Mouse (Mus musculus): ENCODE measurements around the gene Galns. TPM values are rescaled to one million over a fixed set of nuclear protein-coding genes. Genes with fewer than 3 reads are reported as not detected.

Gene Galns
- polyA plus RNA-seq, 1 experiment from 2014 or later, result 4.6 TPM

DNA sequence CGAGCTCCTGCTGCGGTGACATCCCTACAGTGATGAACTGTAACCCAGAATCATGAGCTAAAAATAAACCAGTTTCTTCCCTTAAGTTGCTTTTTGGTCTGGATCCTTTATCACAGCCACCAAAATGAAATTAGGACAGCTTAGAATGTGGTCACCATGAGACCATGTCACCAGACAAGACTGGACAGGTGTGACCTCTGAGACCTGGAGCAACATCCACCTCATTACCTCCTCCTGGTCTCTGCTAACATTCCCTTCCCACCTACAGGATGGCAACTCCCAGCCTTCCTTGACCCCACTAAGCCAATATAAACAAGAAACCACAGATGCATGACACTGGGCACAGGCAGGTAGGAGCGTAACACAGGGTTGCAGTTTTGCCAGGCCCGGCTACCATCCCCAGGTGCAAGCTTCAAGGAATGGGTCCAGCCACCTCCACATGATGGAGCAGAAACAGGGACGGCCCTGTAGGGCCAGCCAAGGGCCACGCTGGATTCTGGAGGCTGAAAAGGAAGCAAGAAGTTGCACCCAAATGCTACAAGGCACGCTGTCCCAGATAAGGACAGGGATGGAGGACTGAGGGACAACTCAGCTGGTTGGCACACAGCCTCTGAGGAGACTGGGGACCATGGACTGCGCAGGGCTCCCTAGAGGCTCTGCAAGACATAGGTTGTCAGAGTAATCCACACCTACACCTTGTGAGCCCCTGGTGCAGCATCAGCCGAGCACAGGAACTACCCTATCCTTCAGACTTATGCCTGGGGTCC lies 72.8 kb downstream of the Galns start:
- no peaks in the 10 kb centered on the region for H3K9me3 ChIP-seq (ENCODE audit: control insufficient read depth, low read length)
- 87% methylated on average over 9 of the region's 9 CpGs for WGBS
- no peak for ATAC-seq
- H3K4me1 ChIP-seq (replicated peaks; ENCODE audit: control insufficient read depth, insufficient read depth, low read length), result no peaks in the 10 kb centered on the region
- no peaks in the 10 kb centered on the region for H3K27me3 ChIP-seq (replicated peaks; ENCODE audit: control insufficient read depth, insufficient read depth, low read length)
- no peak overlapping the region for H3K9ac ChIP-seq (replicated peaks; ENCODE audit: low read depth, low read length)
- no peak overlapping the region for H3K4me3 ChIP-seq (replicated peaks; ENCODE audit: low read length)
- no peak overlapping the region for H3K27ac ChIP-seq (ENCODE audit: low read length)
- no peak overlapping the region for H3K4me2 ChIP-seq (ENCODE audit: low read length)
- H3K36me3 ChIP-seq (ENCODE audit: control insufficient read depth, insufficient read depth), result no peaks in the 10 kb centered on the region

DNA sequence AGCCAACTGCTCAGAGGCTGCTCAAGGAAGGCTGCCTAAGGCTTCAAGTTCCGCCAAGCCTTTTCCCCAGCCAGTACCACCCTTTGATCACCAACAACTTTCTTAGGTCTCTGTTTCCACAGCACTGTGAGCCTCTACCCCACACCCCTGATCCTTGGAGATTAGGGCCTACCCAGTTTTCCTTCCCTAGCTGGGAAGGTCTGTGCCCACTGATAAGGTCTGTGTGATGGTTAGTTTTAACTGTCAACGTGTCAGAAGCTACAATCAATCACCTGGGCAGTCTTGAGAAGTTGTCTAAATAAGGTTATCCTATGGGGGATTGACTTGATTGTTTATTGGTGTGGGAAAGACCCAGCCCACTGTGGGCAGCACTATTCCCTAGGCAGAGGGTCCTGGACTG lies 73.5 kb downstream of the Galns start:
- no peaks in the 10 kb centered on the region for H3K9me3 ChIP-seq (ENCODE audit: control insufficient read depth, low read length)
- WGBS, result 92% methylated on average over 2 of the region's 2 CpGs
- no peak overlapping the region for H3K27ac ChIP-seq (ENCODE audit: low read length)

DNA sequence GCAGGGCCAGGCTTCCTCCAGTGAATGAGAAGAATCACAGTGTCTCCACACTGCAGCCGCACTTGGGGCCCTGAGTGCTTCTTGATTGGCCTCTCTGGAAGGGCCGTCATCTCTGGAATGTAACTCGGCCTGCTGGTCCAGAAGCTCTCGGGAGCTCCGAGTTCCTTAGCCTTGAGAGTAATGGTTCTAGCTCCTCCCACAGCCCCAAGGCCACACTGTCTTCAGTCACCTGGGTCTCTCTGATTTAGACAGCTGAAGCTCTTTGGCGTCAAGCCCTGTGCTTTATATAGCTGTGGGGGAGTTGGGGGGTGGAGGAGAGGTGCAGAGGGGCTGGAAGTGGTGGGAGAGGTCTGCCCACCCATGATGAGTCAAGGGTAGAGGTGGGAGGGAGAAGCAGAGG lies 74.2 kb downstream of the Galns start:
- 73% methylated on average over 6 of the region's 6 CpGs for WGBS
- H3K27me3 ChIP-seq (replicated peaks; ENCODE audit: control insufficient read depth, insufficient read depth, low read length), result no peaks in the 10 kb centered on the region
- H3K36me3 ChIP-seq (ENCODE audit: control insufficient read depth, insufficient read depth), result no peaks in the 10 kb centered on the region
- no peak overlapping the region for H3K4me3 ChIP-seq (replicated peaks; ENCODE audit: low read length)
- no peak overlapping the region for H3K4me2 ChIP-seq (ENCODE audit: low read length)
- H3K9ac ChIP-seq (replicated peaks; ENCODE audit: low read depth, low read length), result no peak overlapping the region
- no peaks in the 10 kb centered on the region for H3K4me1 ChIP-seq (replicated peaks; ENCODE audit: control insufficient read depth, insufficient read depth, low read length)
- no peak overlapping the region for H3K27ac ChIP-seq (ENCODE audit: low read length)
- H3K9me3 ChIP-seq (ENCODE audit: control insufficient read depth, low read length), result no peaks in the 10 kb centered on the region
- no peak for ATAC-seq

More for the DNA sequence above, 73.5 kb downstream of the Galns start:
- Histone ChIP-seq H3K27me3 (replicated peaks; ENCODE audit: control insufficient read depth, insufficient read depth, low read length) (no peaks in the 10 kb centered on the region), H3K4me2 (ENCODE audit: low read length) (no peak overlapping the region), H3K36me3 (ENCODE audit: control insufficient read depth, insufficient read depth) (no peaks in the 10 kb centered on the region), H3K4me3 (replicated peaks; ENCODE audit: low read length) (no peak overlapping the region), H3K4me1 (replicated peaks; ENCODE audit: control insufficient read depth, insufficient read depth, low read length) (no peaks in the 10 kb centered on the region), H3K9ac (replicated peaks; ENCODE audit: low read depth, low read length) (no peak overlapping the region)
- ATAC-seq, result no peak

DNA sequence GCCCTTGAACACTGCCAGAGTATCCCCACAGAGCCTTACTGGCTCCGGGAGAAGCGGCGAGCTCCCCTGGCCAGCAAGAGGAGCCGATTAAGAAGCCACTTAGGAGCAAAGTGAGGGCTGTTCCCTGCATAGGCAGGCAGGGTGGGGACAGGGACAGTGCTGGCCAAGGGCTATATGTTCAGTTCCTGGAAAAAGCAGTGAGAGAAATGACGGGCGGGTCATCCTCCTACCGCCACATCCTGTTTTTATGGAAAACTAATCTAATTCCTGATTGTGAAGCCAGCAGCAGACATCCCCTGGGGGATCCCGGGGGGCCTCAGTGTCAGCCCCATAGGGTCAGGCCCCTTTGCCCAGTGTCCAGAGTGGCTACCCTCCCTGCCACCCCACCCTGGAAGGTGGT lies 80.0 kb downstream of the Galns start:
- H3K27ac ChIP-seq (ENCODE audit: low read length), result no peak overlapping the region
- no peak for ATAC-seq
- H3K4me2 ChIP-seq (ENCODE audit: low read length), result no peak overlapping the region
- H3K9me3 ChIP-seq (ENCODE audit: control insufficient read depth, low read length), result no peaks in the 10 kb centered on the region
- H3K4me1 ChIP-seq (replicated peaks; ENCODE audit: control insufficient read depth, insufficient read depth, low read length), result no peaks in the 10 kb centered on the region
- H3K4me3 ChIP-seq (replicated peaks; ENCODE audit: low read length), result no peak overlapping the region
- H3K36me3 ChIP-seq (ENCODE audit: control insufficient read depth, insufficient read depth), result no peaks in the 10 kb centered on the region
- no peak overlapping the region for H3K9ac ChIP-seq (replicated peaks; ENCODE audit: low read depth, low read length)
- WGBS, result 91% methylated on average over 8 of the region's 8 CpGs
- no peaks in the 10 kb centered on the region for H3K27me3 ChIP-seq (replicated peaks; ENCODE audit: control insufficient read depth, insufficient read depth, low read length)

DNA sequence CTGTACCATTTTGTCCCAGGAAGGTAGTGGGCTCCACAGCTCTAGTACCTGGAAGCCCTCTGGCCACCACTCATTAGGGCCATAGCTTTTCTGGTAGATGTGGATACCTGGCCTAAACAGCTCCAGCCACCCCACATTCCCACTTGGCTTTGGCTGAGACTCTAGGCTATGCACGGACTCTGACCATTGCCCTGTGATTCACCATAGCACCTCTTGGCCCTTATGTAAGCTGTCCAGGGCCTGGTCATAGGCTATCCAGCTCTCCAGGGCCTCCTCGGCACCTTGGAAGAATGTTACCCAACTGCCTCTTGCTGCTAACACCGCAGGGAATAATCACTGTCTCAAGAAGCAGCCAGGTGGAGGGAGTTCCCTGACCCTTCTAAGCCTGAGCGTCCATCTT lies 82.1 kb downstream of the Galns start:
- Histone ChIP-seq H3K27me3 (replicated peaks; ENCODE audit: control insufficient read depth, insufficient read depth, low read length) (0 out of 2 replicates have a peak, but pooled peaks cover 5% of the 10 kb centered on the region), H3K4me1 (replicated peaks; ENCODE audit: control insufficient read depth, insufficient read depth, low read length) (peaks cover 6% of the 10 kb centered on the region), H3K9ac (replicated peaks; ENCODE audit: low read depth, low read length) (no peak overlapping the region), H3K4me2 (ENCODE audit: low read length) (no peak overlapping the region), H3K4me3 (replicated peaks; ENCODE audit: low read length) (no peak overlapping the region), H3K36me3 (ENCODE audit: control insufficient read depth, insufficient read depth) (no peaks in the 10 kb centered on the region), H3K27ac (ENCODE audit: low read length) (no peak overlapping the region), H3K9me3 (ENCODE audit: control insufficient read depth, low read length) (no peaks in the 10 kb centered on the region)
- no peak for ATAC-seq
- 89% methylated on average over 4 of the region's 4 CpGs for WGBS

Small RNA genes lying within 50 kb of the gene (microRNA-seq; reads per million reads assigned to microRNA genes)
- gene Mir6396, result not detected

Other genes starting within 250 kb of the Galns start
- gene Zc3h18, start 234.9 kb downstream of the Galns start, polyA plus RNA-seq (2015; fragmentation: Nextera tagmentation; extraction: Ambion mirVana), result 44.7 and 47.5 TPM in 2 replicates
- 0.61 TPM in 1 of 2 replicates, not detected in the other for gene Il17c, start 189.4 kb downstream of the Galns start, polyA plus RNA-seq (2015; fragmentation: Nextera tagmentation; extraction: Ambion mirVana)
- gene Cyba, start 178.5 kb downstream of the Galns start, polyA plus RNA-seq (2015; fragmentation: Nextera tagmentation; extraction: Ambion mirVana), result 25.1 and 30.5 TPM in 2 replicates
- 51.0 and 60.0 TPM in 2 replicates for gene Mvd, start 168.0 kb downstream of the Galns start, polyA plus RNA-seq (2015; fragmentation: Nextera tagmentation; extraction: Ambion mirVana)
- not detected in 2 replicates for gene Snai3, start 150.7 kb downstream of the Galns start, polyA plus RNA-seq (2015; fragmentation: Nextera tagmentation; extraction: Ambion mirVana)
- gene Rnf166, start 135.4 kb downstream of the Galns start, polyA plus RNA-seq (2015; fragmentation: Nextera tagmentation; extraction: Ambion mirVana), result 39.6 and 41.8 TPM in 2 replicates
- 72.5 and 87.3 TPM in 2 replicates for gene Ctu2, start 135.3 kb downstream of the Galns start, polyA plus RNA-seq (2015; fragmentation: Nextera tagmentation; extraction: Ambion mirVana)
- 1.9 and 3.4 TPM in 2 replicates for gene Piezo1, start 60.1 kb downstream of the Galns start, polyA plus RNA-seq (2015; fragmentation: Nextera tagmentation; extraction: Ambion mirVana)
- gene Cdt1, start 43.4 kb downstream of the Galns start, polyA plus RNA-seq (2015; fragmentation: Nextera tagmentation; extraction: Ambion mirVana), result 12.0 and 13.9 TPM in 2 replicates
- 184 and 204 TPM in 2 replicates for gene Aprt, start 34.6 kb downstream of the Galns start, polyA plus RNA-seq (2015; fragmentation: Nextera tagmentation; extraction: Ambion mirVana)
- 72.0 and 92.6 TPM in 2 replicates for gene Trappc2l, start 177 bp upstream of the Galns start, polyA plus RNA-seq (2015; fragmentation: Nextera tagmentation; extraction: Ambion mirVana)
- gene Pabpn1l, start 11.3 kb upstream of the Galns start, polyA plus RNA-seq (2015; fragmentation: Nextera tagmentation; extraction: Ambion mirVana), result not detected in 2 replicates
- gene Cbfa2t3, start 87.6 kb upstream of the Galns start, polyA plus RNA-seq (2015; fragmentation: Nextera tagmentation; extraction: Ambion mirVana), result 11.6 and 13.8 TPM in 2 replicates
- gene Acsf3, start 164.0 kb upstream of the Galns start, polyA plus RNA-seq (2015; fragmentation: Nextera tagmentation; extraction: Ambion mirVana), result 13.6 and 15.9 TPM in 2 replicates
- gene Cdh15, start 236.5 kb upstream of the Galns start, polyA plus RNA-seq (2015; fragmentation: Nextera tagmentation; extraction: Ambion mirVana), result 1.2 and 1.6 TPM in 2 replicates

Data from forebrain, embryonic 16.5 days (tissue).